Mouse (Mus musculus) limb, embryonic 12.5 days (tissue): ENCODE measurements around the gene Hs2st1. TPM values are rescaled to one million over a fixed set of nuclear protein-coding genes. Genes with fewer than 3 reads are reported as not detected.

ENCODE experiments used
- ATAC-seq: fragments of 200-750 bp; cut with Nextera tagmentation; 2 replicates; pipeline ENCODE4 v1.8.0; 2017; ENCODE audit warnings: low read depth, moderate TSS enrichment; ENCODE audit not compliant: insufficient number of reproducible peaks, insufficient read depth, low FRiP score, low TSS enrichment
- H3K27ac ChIP-seq: fragments of 300-500 bp; sonication (generic); 2 replicates; pipeline ENCODE4 v1.5.1; 2016; ENCODE audit warnings: mild to moderate bottlenecking, moderate library complexity
- H3K27me3 ChIP-seq: fragments of 300-500 bp; sonication (generic); 2 replicates; pipeline ENCODE4 v1.6.1; 2016; ENCODE audit warnings: mild to moderate bottlenecking, moderate library complexity
- H3K36me3 ChIP-seq: fragments of 300-500 bp; sonication (generic); 2 replicates; pipeline ENCODE4 v1.6.1; 2016; ENCODE audit warnings: mild to moderate bottlenecking, moderate library complexity
- H3K4me1 ChIP-seq: fragments of 300-500 bp; sonication (generic); replicated peaks from 2 replicates; pipeline ENCODE4 v1.6.1; 2016
- H3K4me2 ChIP-seq: fragments of 300-500 bp; sonication (generic); 2 replicates; pipeline ENCODE4 v1.6.1; 2016; ENCODE audit warnings: mild to moderate bottlenecking, moderate library complexity
- H3K4me3 ChIP-seq: fragments of 300-500 bp; sonication (generic); replicated peaks from 2 replicates; pipeline ENCODE4 v1.5.1; 2016; ENCODE audit warnings: mild to moderate bottlenecking
- H3K9ac ChIP-seq: fragments of 300-500 bp; sonication (generic); replicated peaks from 2 replicates; pipeline ENCODE4 v1.6.1; 2016; ENCODE audit warnings: mild to moderate bottlenecking, moderate library complexity
- H3K9me3 ChIP-seq: fragments of 300-500 bp; sonication (generic); 2 replicates; pipeline ENCODE4 v1.6.1; 2016; ENCODE audit warnings: mild to moderate bottlenecking, moderate library complexity
- WGBS: fragments of 180-500 bp; shearing (Covaris S2); methylation state at CpG from one replicate; pipeline ENCODE4 v1.1.7; 2016; 5-methylcytosine and 5-hydroxymethylcytosine counted together
- polyA plus RNA-seq: library from polyadenylated mRNA; unstranded; fragments of >200 nt; fragmentation: Nextera tagmentation; extraction: Ambion mirVana; gene quantifications from 2 replicates; pipeline ENCODE4 v1.2.1, GENCODE M21; 2016

Gene Hs2st1
- polyA plus RNA-seq, 1 experiment from 2014 or later = 20.8 TPM

DNA sequence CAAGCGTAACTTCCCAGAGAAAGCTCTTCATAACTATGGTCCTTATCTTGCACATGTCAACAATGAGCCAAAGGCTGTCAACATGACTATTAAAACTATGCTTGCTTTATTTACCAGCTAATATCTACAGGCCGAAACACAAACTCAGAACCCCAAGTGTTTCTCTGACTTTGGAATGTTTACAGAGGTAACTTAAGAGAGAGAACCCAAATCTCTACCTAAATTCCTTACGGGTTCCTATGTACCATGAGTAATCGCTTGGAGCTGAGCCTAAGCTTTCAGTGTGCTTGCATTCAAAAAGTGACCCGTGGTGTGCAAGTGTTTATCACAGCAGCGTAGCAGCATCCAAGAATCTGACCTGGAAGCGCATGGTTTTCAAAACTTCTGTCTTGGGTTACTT is 4.8 kb downstream of the Hs2st1 start:
- no peak for ATAC-seq

GRCm38 (mm10) chr3:144563916-144564315 is 6.1 kb downstream of the Hs2st1 start:
- no peaks in the 10 kb centered on the region for H3K27me3 ChIP-seq
- no peaks in the 10 kb centered on the region for H3K36me3 ChIP-seq
- peaks cover 16% of the 10 kb centered on the region for H3K4me1 ChIP-seq
- H3K9me3 ChIP-seq = no peaks in the 10 kb centered on the region
- H3K4me3 ChIP-seq = no peak overlapping the region
- ATAC-seq = no peak
- 93% methylated on average over 7 of the region's 7 CpGs for WGBS
- no peak overlapping the region for H3K4me2 ChIP-seq
- H3K9ac ChIP-seq = no peak overlapping the region
- H3K27ac ChIP-seq = no peak overlapping the region

More for the DNA sequence above, 4.8 kb downstream of the Hs2st1 start:
- Histone ChIP-seq H3K4me1 (peaks cover 7% of the 10 kb centered on the region), H3K9ac (no peak overlapping the region), H3K27me3 (no peaks in the 10 kb centered on the region), H3K9me3 (no peaks in the 10 kb centered on the region), H3K27ac (no peak overlapping the region), H3K4me3 (no peak overlapping the region), H3K4me2 (no peak overlapping the region), H3K36me3 (no peaks in the 10 kb centered on the region)
- WGBS = 91% methylated on average over 7 of the region's 7 CpGs

DNA sequence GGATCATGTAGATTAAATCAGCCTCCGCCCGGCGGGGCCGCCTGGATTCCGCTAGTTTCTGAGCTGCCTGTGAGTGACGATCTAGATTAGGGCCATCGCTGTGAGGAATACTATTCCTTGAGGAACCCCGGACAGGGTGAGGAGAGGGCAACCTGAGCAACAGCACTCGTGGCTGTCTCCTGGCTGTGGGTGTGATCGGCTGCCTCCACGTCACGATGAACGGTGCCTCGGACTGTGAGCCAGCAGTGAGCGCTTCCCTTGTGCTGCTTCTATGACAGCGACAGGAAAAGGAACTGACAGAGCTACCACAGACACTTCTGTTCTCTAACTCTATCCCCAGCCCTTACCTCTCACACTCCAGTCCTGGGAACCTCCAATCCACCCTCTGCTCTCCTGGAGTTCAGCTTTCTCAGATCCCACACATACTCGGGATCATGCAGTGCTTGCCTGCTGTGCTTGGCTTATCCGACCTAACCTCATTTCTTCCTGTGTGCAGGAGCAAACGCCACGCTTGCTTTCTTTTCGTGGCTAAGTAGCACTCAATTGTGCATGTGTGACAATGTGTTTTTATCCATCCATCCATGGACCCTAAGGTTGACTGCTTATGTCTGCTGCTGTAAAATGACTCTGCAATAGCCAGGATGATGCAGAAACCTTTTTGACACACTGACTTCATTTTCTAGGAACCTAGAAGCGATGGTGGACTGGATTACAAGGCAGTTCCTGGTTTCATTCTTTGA is 8.3 kb downstream of the Hs2st1 start:
- ATAC-seq = no peak
- H3K9ac ChIP-seq = no peak overlapping the region
- WGBS = 82% methylated on average over 22 of the region's 22 CpGs
- H3K4me3 ChIP-seq = no peak overlapping the region
- H3K9me3 ChIP-seq = no peaks in the 10 kb centered on the region
- H3K27ac ChIP-seq = no peak overlapping the region
- no peak overlapping the region for H3K4me2 ChIP-seq
- H3K27me3 ChIP-seq = no peaks in the 10 kb centered on the region
- no peaks in the 10 kb centered on the region for H3K36me3 ChIP-seq
- H3K4me1 ChIP-seq = peaks cover 26% of the 10 kb centered on the region

- Histone ChIP-seq H3K4me3 (no peak overlapping the region), H3K27me3 (no peaks in the 10 kb centered on the region), H3K27ac (0 out of 2 replicates have a peak overlapping the region, but pooled peaks have one; percentile 23), H3K4me1 (peaks cover 28% of the 10 kb centered on the region), H3K36me3 (no peaks in the 10 kb centered on the region), H3K9me3 (no peaks in the 10 kb centered on the region), H3K9ac (no peak overlapping the region), H3K4me2 (no peak overlapping the region)
- 45% methylated on average over 5 of the region's 5 CpGs for WGBS
- no peak for ATAC-seq
Observed at GRCm38 (mm10) chr3:144558274-144558673, 11.7 kb downstream of the Hs2st1 start.

- Histone ChIP-seq H3K36me3 (no peaks in the 10 kb centered on the region), H3K4me3 (no peak overlapping the region; the same call in 1 of the 2 replicates), H3K9me3 (no peaks in the 10 kb centered on the region), H3K27ac (no peak overlapping the region), H3K27me3 (no peaks in the 10 kb centered on the region), H3K4me1 (peaks cover 34% of the 10 kb centered on the region), H3K9ac (no peak overlapping the region), H3K4me2 (peak overlapping the region; percentile 42)
- ATAC-seq = no peak
- 8% methylated on average over 16 of the region's 16 CpGs for WGBS
Observed at GRCm38 (mm10) chr3:144556625-144557324, 13.2 kb downstream of the Hs2st1 start.

DNA sequence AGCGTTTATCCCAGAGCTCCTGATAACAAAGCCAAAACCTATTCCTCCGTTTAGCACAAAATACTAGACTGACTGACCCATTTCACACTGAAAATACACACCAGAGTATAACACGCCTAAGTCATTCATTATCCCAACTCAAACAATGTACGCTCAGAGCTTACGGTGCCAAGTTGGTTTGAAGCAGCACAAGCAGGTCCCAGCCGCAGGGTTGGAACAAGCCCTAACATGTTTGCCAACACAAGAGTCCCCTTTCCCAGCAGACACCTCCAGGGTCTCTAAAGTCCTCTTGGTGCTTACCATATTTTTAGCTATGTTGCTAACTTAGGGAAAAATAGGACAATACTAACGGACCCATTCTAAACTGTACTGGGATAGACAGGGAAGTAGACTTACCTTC is 14.8 kb downstream of the Hs2st1 start:
- H3K9ac ChIP-seq = no peak overlapping the region
- no peaks in the 10 kb centered on the region for H3K36me3 ChIP-seq
- no peak overlapping the region for H3K4me3 ChIP-seq
- H3K27me3 ChIP-seq = no peaks in the 10 kb centered on the region
- no peak overlapping the region for H3K27ac ChIP-seq
- ATAC-seq = no peak
- H3K4me2 ChIP-seq = no peak overlapping the region
- no peaks in the 10 kb centered on the region for H3K9me3 ChIP-seq
- WGBS = 89% methylated on average over 7 of the region's 7 CpGs
- peaks cover 43% of the 10 kb centered on the region for H3K4me1 ChIP-seq

- no peak overlapping the region for H3K4me3 ChIP-seq
- no peak overlapping the region for H3K27ac ChIP-seq
- WGBS = 69% methylated on average over 9 of the region's 9 CpGs
- H3K4me1 ChIP-seq = peaks cover 40% of the 10 kb centered on the region
- no peaks in the 10 kb centered on the region for H3K36me3 ChIP-seq
- no peak overlapping the region for H3K4me2 ChIP-seq
- no peaks in the 10 kb centered on the region for H3K9me3 ChIP-seq
- ATAC-seq = no peak
- H3K9ac ChIP-seq = no peak overlapping the region
- H3K27me3 ChIP-seq = no peaks in the 10 kb centered on the region
Observed at GRCm38 (mm10) chr3:144554503-144554902, 15.5 kb downstream of the Hs2st1 start.

DNA sequence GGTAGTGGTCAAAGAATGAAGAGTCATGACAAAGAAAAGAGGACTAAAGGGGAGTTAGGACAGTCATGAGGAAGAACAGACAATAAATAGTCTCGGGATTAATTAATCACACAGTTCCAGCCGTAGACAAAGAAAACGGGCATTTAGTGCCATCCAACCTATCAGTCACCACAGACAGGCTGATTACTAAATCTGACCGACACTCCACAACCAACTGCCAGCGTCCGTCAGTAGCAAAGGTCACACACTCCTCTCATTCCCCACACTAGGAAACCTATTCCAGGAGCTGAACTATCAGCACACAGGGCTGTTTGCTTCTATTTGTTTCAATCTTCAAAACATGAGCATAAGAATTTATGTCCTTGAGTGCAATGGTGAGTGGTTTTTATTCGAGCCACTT is 16.0 kb downstream of the Hs2st1 start:
- WGBS = 64% methylated on average over 7 of the region's 7 CpGs
- ATAC-seq = no peak

GRCm38 (mm10) chr3:144551416-144551815 is 18.6 kb downstream of the Hs2st1 start:
- H3K4me1 ChIP-seq = peaks cover 18% of the 10 kb centered on the region
- no peak overlapping the region for H3K4me2 ChIP-seq
- H3K4me3 ChIP-seq = no peak overlapping the region
- no peak for ATAC-seq
- H3K9me3 ChIP-seq = no peaks in the 10 kb centered on the region
- no peak overlapping the region for H3K9ac ChIP-seq
- WGBS = 68% methylated on average over 4 of the region's 4 CpGs
- H3K27me3 ChIP-seq = no peaks in the 10 kb centered on the region
- 0 out of 2 replicates have a peak overlapping the region, but pooled peaks have one; percentile 62 for H3K27ac ChIP-seq
- no peaks in the 10 kb centered on the region for H3K36me3 ChIP-seq

More for the DNA sequence above, 16.0 kb downstream of the Hs2st1 start:
- Histone ChIP-seq H3K4me2 (no peak overlapping the region), H3K9me3 (no peaks in the 10 kb centered on the region), H3K9ac (no peak overlapping the region), H3K27me3 (no peaks in the 10 kb centered on the region), H3K4me1 (peaks cover 34% of the 10 kb centered on the region), H3K27ac (no peak overlapping the region), H3K4me3 (no peak overlapping the region), H3K36me3 (no peaks in the 10 kb centered on the region)

- Histone ChIP-seq H3K4me1 (peaks cover 19% of the 10 kb centered on the region), H3K27me3 (no peaks in the 10 kb centered on the region)
Observed at GRCm38 (mm10) chr3:144550659-144551058, 19.3 kb downstream of the Hs2st1 start.

GRCm38 (mm10) chr3:144550036-144550435 is 19.9 kb downstream of the Hs2st1 start:
- Histone ChIP-seq H3K9ac (no peak overlapping the region), H3K9me3 (no peaks in the 10 kb centered on the region), H3K27ac (no peak overlapping the region), H3K4me3 (no peak overlapping the region), H3K27me3 (no peaks in the 10 kb centered on the region), H3K4me1 (peaks cover 21% of the 10 kb centered on the region), H3K36me3 (no peaks in the 10 kb centered on the region), H3K4me2 (no peak overlapping the region)
- WGBS = 86% methylated on average over 5 of the region's 5 CpGs
- ATAC-seq = no peak

More at GRCm38 (mm10) chr3:144550659-144551058, 19.3 kb downstream of the Hs2st1 start:
- H3K9ac ChIP-seq = no peak overlapping the region
- H3K4me2 ChIP-seq = no peak overlapping the region
- H3K36me3 ChIP-seq = no peaks in the 10 kb centered on the region
- ATAC-seq = no peak
- no peak overlapping the region for H3K27ac ChIP-seq
- H3K9me3 ChIP-seq = no peaks in the 10 kb centered on the region
- 92% methylated on average over 5 of the region's 5 CpGs for WGBS
- no peak overlapping the region for H3K4me3 ChIP-seq
